In the genomic region with DNA sequence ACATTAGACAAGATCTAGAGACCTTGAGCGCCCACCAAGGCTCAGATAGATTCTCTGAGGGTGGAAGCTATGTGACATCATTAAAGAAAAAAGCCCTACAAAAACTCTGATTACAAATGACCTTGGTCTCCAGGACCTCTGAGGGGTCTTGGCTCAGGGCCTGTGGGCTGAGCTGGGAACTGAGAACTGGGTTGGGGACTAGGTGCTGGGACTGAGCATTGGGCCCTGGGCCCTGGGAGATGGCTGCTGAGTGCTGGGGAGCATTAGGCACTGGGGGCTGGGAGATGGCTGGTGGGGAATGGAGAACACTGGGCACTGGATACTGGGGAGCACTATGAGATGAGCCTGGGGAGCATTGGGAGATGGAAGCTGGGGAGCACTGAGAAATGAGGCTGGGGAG, we compare ENCODE assay signal across 25 mouse cellular contexts. TPM values are rescaled to one million over a fixed set of nuclear protein-coding genes. Genes with fewer than 3 reads are reported as not detected.
A peak's percentile ranks its signal among the peaks of the same experiment; 100 is the strongest.
DNase-seq lines count a peak whose midpoint lies in the region; ATAC-seq and TF ChIP-seq lines count a peak whose summit lies in the region.
"Had no signal": no experiment of that assay in that cellular context is flagged by ENCODE, and none has a peak within 500 bp of the region (broad histone marks: within the 10 kb centered on the region; RNA-seq: fewer than 3 reads in every experiment).

No protein-coding gene starts in this region.

- H3K79me2 ChIP-seq in heart, adult 2 months (replicated peaks; ENCODE audit: control insufficient read depth, insufficient read depth, low read length) = no peaks in the 10 kb centered on the region

- H3K4me1 ChIP-seq in heart, embryonic 15.5 days (replicated peaks) = peaks cover 17% of the 10 kb centered on the region
- H3K4me1 ChIP-seq in heart, adult 2 months (ENCODE audit: control insufficient read depth, insufficient read depth, low read length) = peaks cover 1% of the 10 kb centered on the region
- peaks cover 9% of the 10 kb centered on the region for H3K4me1 ChIP-seq in thymus, adult 2 months (replicated peaks; ENCODE audit: control insufficient read depth, insufficient read depth, low read length)
- H3K4me1 ChIP-seq: embryonic facial prominence, embryonic 15.5 days had no signal

- TF ChIP-seq CTCF in heart, adult 2 months (IDR thresholded peaks at IDR 0.05) = no peak
- TF ChIP-seq CTCF in thymus, adult 2 months (IDR thresholded peaks at IDR 0.05; ENCODE audit: borderline replicate concordance, control insufficient read depth, extremely low read depth, insufficient read depth, low read length, poor library complexity) = no peak

- no peak overlapping the region for H3K4me3 ChIP-seq in heart, embryonic 15.5 days
- no peak overlapping the region for H3K4me3 ChIP-seq in heart, adult 2 months
- H3K4me3 ChIP-seq in thymus, adult 2 months (ENCODE audit: control insufficient read depth, insufficient read depth, low read length) = no peak overlapping the region
- H3K4me3 ChIP-seq: embryonic facial prominence, embryonic 12.5 days; embryonic facial prominence, embryonic 15.5 days; gastrocnemius, adult 2 months had no signal

- H3K9ac ChIP-seq in heart, embryonic 15.5 days = no peak overlapping the region
- H3K9ac ChIP-seq in heart, adult 2 months (ENCODE audit: low read depth, low read length) = no peak overlapping the region
- H3K9ac ChIP-seq: embryonic facial prominence, embryonic 12.5 days; embryonic facial prominence, embryonic 15.5 days; forebrain, postnatal 0 days; hindbrain, embryonic 14.5 days had no signal

- no peak overlapping the region for H3K4me2 ChIP-seq in heart, embryonic 15.5 days
- H3K4me2 ChIP-seq: embryonic facial prominence, embryonic 12.5 days; embryonic facial prominence, embryonic 15.5 days; heart, embryonic 11.5 days; hindbrain, embryonic 14.5 days had no signal

- H3K36me3 ChIP-seq in heart, embryonic 15.5 days = no peaks in the 10 kb centered on the region; the same call in 1 of the 2 replicates
- no peaks in the 10 kb centered on the region for H3K36me3 ChIP-seq in heart, adult 2 months (ENCODE audit: control insufficient read depth, insufficient read depth, low read length)
- H3K36me3 ChIP-seq in thymus, adult 2 months (ENCODE audit: control insufficient read depth, insufficient read depth, low read length) = no peaks in the 10 kb centered on the region
- H3K36me3 ChIP-seq: embryonic facial prominence, embryonic 12.5 days; embryonic facial prominence, embryonic 15.5 days had no signal

- ATAC-seq in heart, embryonic 15.5 days (replicated peaks; ENCODE audit: insufficient number of reproducible peaks, insufficient read depth, low FRiP score, low read depth) = 0 out of 2 replicates have a peak, but pooled peaks have one; percentile 27
- ATAC-seq in megakaryocyte, adult 5-6 weeks (ENCODE audit: poor library complexity, severe bottlenecking) = 0 out of 2 replicates have a peak, but pooled peaks have one; percentile 11
- ATAC-seq: forebrain, embryonic 14.5 days; forebrain, postnatal 0 days; hindbrain, postnatal 0 days; inflammation-experienced regulatory T-cells, adult 6 months; intestine, embryonic 16.5 days had no signal

- 79% methylated on average over 1 of the region's 1 CpGs for WGBS in heart, embryonic 15.5 days
- WGBS in heart, adult 2 months = 77% methylated on average over 1 of the region's 1 CpGs
- WGBS in thymus, adult 2 months = 71% methylated on average over 1 of the region's 1 CpGs

- no peak for DNase-seq in heart, adult 2 months
- no peak for DNase-seq in thymus, adult 2 months
- DNase-seq in thymus, postnatal 25 days = no peak
- no peak for DNase-seq in adipocyte (ENCODE audit: low spot score)
- DNase-seq: adrenal gland, postnatal 10 days; cerebellum, adult 18-20 months; cerebellum, adult 9-10 months; cerebellum, postnatal 14 days; forebrain, postnatal 0 days; gastrocnemius, adult 2 months; gastrocnemius, postnatal 14 days; heart, adult 18-20 months; heart, postnatal 14 days; heart, postnatal 4 days had no signal

- TF ChIP-seq POLR2A in heart, adult 2 months (IDR thresholded peaks at IDR 0.05; ENCODE audit: insufficient read depth, low read depth, low read length) = no peak
- no peak for TF ChIP-seq POLR2A in thymus, adult 2 months (IDR thresholded peaks at IDR 0.05; ENCODE audit: control insufficient read depth, extremely low read depth, insufficient read depth, low read length, poor library complexity)

- no peaks in the 10 kb centered on the region for H3K9me3 ChIP-seq in heart, embryonic 15.5 days (replicated peaks)
- H3K9me3 ChIP-seq: embryonic facial prominence, embryonic 12.5 days; embryonic facial prominence, embryonic 15.5 days had no signal

- H3K27ac ChIP-seq in heart, embryonic 15.5 days = no peak overlapping the region
- H3K27ac ChIP-seq in heart, adult 2 months = no peak overlapping the region
- 0 out of 2 replicates have a peak overlapping the region, but pooled peaks have one; percentile 17 for H3K27ac ChIP-seq in thymus, adult 2 months (ENCODE audit: control insufficient read depth, insufficient read depth, low read length)
- H3K27ac ChIP-seq: embryonic facial prominence, embryonic 12.5 days; embryonic facial prominence, embryonic 15.5 days; gastrocnemius, adult 2 months; hindbrain, embryonic 14.5 days; hindbrain, postnatal 0 days had no signal

- no peaks in the 10 kb centered on the region for H3K27me3 ChIP-seq in heart, embryonic 15.5 days
- no peaks in the 10 kb centered on the region for H3K27me3 ChIP-seq in heart, adult 2 months (ENCODE audit: control insufficient read depth, insufficient read depth, low read length)
- no peaks in the 10 kb centered on the region for H3K27me3 ChIP-seq in thymus, adult 2 months (ENCODE audit: control insufficient read depth, insufficient read depth, low read length)
- H3K27me3 ChIP-seq: embryonic facial prominence, embryonic 12.5 days; embryonic facial prominence, embryonic 15.5 days had no signal

- intact Hi-C loops in heart, adult 2 months (cut with DNase I) = no loop called here

- TF ChIP-seq EP300 in heart, adult 2 months (IDR thresholded peaks at IDR 0.05; ENCODE audit: insufficient read depth, low read depth, low read length) = no peak

RNA-seq across cellular contexts. Expression of gene Bhlhe41, which starts 19.3 kb away (rescaled TPM):
- 5.5 and 6.6 TPM in 2 replicates for polyA plus RNA-seq in heart, embryonic 15.5 days (2015; fragmentation: Nextera tagmentation; extraction: Ambion mirVana)
- 10 to 100 TPM; 10.4 to 32.3 TPM for total RNA-seq in heart, adult 2 months (2021)
- 4.7 and 4.9 TPM in 2 replicates for polyA plus RNA-seq in heart, adult 2 months (2012; rRNA removed)
- polyA plus RNA-seq in thymus, adult 2 months (2012; rRNA removed) = 10.5 and 16.1 TPM in 2 replicates
- total RNA-seq in megakaryocyte, adult 5-6 weeks (2015) = 0.02 TPM in 1 of 2 replicates, not detected in the other
- not detected in 2 replicates for total RNA-seq in megakaryocyte, adult 5-6 weeks (2017)
- total RNA-seq: MEL had no signal
